Mouse (Mus musculus) brain, embryonic 18.5 days (tissue): ENCODE data around the gene Gm2174.

Experiments used
- DNase-seq: peaks from one replicate; pipeline ENCODE4 v3.0.0-alpha.2; 2012; ENCODE audit warnings: low read depth, low spot score

Gm2174 gene

GRCm38 (mm10) chrX:56497241-56497640, 49.5 kb downstream of the Gm2174 start:
- DNase-seq, result no peak
